Mouse (Mus musculus): Measurements from ENCODE around the gene 2310061I04Rik. TPM values are rescaled to one million over a fixed set of nuclear protein-coding genes. Genes with fewer than 3 reads are reported as not detected.

Gene 2310061I04Rik
- polyA plus RNA-seq, 1 experiment from 2014 or later, result 30.6 TPM

DNA sequence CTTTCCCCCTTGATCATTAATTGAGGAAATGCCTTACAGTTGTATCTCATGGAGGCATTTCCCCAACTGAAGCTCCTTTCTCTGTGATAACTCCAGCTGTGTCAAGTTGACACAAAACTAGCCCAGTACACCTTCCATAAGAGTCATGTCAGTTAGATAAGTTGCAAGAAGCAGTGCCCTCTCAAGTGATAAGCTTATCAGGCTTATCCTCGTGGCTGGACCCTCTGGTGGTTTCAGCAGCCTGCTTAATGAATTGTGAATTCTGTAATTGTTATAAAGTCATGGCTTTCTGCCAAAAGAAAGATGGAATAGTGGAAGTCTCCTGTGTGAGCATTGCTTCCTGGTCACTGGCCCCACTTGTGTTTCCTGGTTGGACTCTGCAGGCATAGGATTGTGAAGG, 30.2 kb upstream of the 2310061I04Rik start:
- Histone ChIP-seq H3K27me3 (replicated peaks; ENCODE audit: control insufficient read depth, insufficient read depth, low read length) (no peaks in the 10 kb centered on the region), H3K9me3 (ENCODE audit: control insufficient read depth, low read length) (no peaks in the 10 kb centered on the region), H3K4me1 (replicated peaks; ENCODE audit: control insufficient read depth, insufficient read depth, low read length) (no peaks in the 10 kb centered on the region), H3K4me3 (ENCODE audit: low read depth, low read length) (no peak overlapping the region), H3K9ac (ENCODE audit: low read length) (no peak overlapping the region), H3K36me3 (ENCODE audit: control insufficient read depth, insufficient read depth, low read length) (peaks cover 85% of the 10 kb centered on the region), H3K27ac (ENCODE audit: low read depth) (no peak overlapping the region), H3K4me2 (ENCODE audit: low read length) (no peak overlapping the region)
- WGBS, result 73% methylated on average over 1 of the region's 1 CpGs
- DNase-seq (ENCODE audit: low spot score) (no peak), ATAC-seq (replicated peaks; ENCODE audit: low FRiP score, low TSS enrichment, low read depth) (no peak)

DNA sequence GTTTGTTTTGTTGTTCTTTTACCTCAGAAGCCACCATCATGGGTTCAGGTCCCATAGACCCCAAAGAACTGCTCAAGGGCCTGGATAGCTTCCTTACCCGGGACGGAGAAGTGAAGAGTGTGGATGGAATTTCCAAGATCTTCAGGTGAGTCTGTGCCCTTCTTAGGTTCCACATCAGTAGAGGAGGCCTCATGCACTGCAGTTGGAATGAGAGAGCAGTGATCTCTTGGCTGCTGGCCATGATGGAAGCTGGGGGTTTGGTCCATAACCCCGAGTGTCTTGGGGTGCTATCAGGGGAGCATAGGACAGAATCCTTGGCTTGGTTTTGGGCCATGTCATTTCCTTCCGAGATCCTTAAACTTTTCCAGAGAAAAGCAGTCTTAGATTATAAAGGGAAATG, 26.1 kb upstream of the 2310061I04Rik start:
- Histone ChIP-seq H3K27me3 (replicated peaks; ENCODE audit: control insufficient read depth, insufficient read depth, low read length) (no peaks in the 10 kb centered on the region), H3K27ac (ENCODE audit: low read depth) (no peak overlapping the region), H3K9me3 (ENCODE audit: control insufficient read depth, low read length) (no peaks in the 10 kb centered on the region), H3K4me3 (ENCODE audit: low read depth, low read length) (no peak overlapping the region), H3K4me1 (replicated peaks; ENCODE audit: control insufficient read depth, insufficient read depth, low read length) (peaks cover 21% of the 10 kb centered on the region), H3K4me2 (ENCODE audit: low read length) (no peak overlapping the region), H3K9ac (ENCODE audit: low read length) (no peak overlapping the region), H3K36me3 (ENCODE audit: control insufficient read depth, insufficient read depth, low read length) (peaks cover 55% of the 10 kb centered on the region)
- 95% methylated on average over 4 of the region's 4 CpGs for WGBS
- ATAC-seq (replicated peaks; ENCODE audit: low FRiP score, low TSS enrichment, low read depth) (no peak), DNase-seq (ENCODE audit: low spot score) (no peak)

DNA sequence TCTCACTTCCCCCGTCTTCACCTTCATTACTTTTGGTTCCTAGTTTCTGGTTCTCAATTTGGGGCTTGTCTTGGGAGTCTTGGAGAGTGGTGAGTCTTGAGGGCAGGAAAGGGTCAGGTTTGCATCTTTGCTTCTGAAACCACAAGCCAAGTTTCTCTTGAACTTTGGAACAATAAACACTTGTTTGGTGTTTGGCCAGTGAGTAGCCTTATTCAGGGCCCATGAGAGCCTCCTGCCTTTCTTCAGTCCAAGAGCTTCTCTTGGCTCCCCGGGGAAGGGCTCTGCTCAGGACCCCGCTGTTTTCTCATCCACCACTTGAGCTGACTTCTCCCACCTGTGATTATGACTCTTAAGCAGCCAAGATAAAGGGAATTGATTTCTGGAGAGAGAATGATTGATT, 25.3 kb upstream of the 2310061I04Rik start:
- Histone ChIP-seq H3K4me3 (ENCODE audit: low read depth, low read length) (no peak overlapping the region), H3K4me1 (replicated peaks; ENCODE audit: control insufficient read depth, insufficient read depth, low read length) (peaks cover 21% of the 10 kb centered on the region), H3K27me3 (replicated peaks; ENCODE audit: control insufficient read depth, insufficient read depth, low read length) (no peaks in the 10 kb centered on the region), H3K27ac (ENCODE audit: low read depth) (no peak overlapping the region), H3K9me3 (ENCODE audit: control insufficient read depth, low read length) (no peaks in the 10 kb centered on the region), H3K36me3 (ENCODE audit: control insufficient read depth, insufficient read depth, low read length) (peaks cover 50% of the 10 kb centered on the region), H3K9ac (ENCODE audit: low read length) (no peak overlapping the region), H3K4me2 (ENCODE audit: low read length) (no peak overlapping the region)
- WGBS, result 88% methylated on average over 3 of the region's 3 CpGs
- ATAC-seq (replicated peaks; ENCODE audit: low FRiP score, low TSS enrichment, low read depth), result no peak
- no peak for DNase-seq (ENCODE audit: low spot score)

- no peak overlapping the region for H3K9ac ChIP-seq (ENCODE audit: low read length)
- H3K9me3 ChIP-seq (ENCODE audit: control insufficient read depth, low read length), result no peaks in the 10 kb centered on the region
- no peak overlapping the region for H3K4me3 ChIP-seq (ENCODE audit: low read depth, low read length)
- no peak overlapping the region for H3K4me2 ChIP-seq (ENCODE audit: low read length)
- no peak overlapping the region for H3K27ac ChIP-seq (ENCODE audit: low read depth)
- peaks cover 48% of the 10 kb centered on the region for H3K36me3 ChIP-seq (ENCODE audit: control insufficient read depth, insufficient read depth, low read length)
- DNase-seq (ENCODE audit: low spot score) (no peak), ATAC-seq (replicated peaks; ENCODE audit: low FRiP score, low TSS enrichment, low read depth) (no peak)
- peaks cover 21% of the 10 kb centered on the region for H3K4me1 ChIP-seq (replicated peaks; ENCODE audit: control insufficient read depth, insufficient read depth, low read length)
- WGBS, result 74% methylated on average over 4 of the region's 4 CpGs
- no peaks in the 10 kb centered on the region for H3K27me3 ChIP-seq (replicated peaks; ENCODE audit: control insufficient read depth, insufficient read depth, low read length)
These were observed 24.5 kb upstream of the 2310061I04Rik start for GRCm38 (mm10) chr17:35921710-35922109.

DNA sequence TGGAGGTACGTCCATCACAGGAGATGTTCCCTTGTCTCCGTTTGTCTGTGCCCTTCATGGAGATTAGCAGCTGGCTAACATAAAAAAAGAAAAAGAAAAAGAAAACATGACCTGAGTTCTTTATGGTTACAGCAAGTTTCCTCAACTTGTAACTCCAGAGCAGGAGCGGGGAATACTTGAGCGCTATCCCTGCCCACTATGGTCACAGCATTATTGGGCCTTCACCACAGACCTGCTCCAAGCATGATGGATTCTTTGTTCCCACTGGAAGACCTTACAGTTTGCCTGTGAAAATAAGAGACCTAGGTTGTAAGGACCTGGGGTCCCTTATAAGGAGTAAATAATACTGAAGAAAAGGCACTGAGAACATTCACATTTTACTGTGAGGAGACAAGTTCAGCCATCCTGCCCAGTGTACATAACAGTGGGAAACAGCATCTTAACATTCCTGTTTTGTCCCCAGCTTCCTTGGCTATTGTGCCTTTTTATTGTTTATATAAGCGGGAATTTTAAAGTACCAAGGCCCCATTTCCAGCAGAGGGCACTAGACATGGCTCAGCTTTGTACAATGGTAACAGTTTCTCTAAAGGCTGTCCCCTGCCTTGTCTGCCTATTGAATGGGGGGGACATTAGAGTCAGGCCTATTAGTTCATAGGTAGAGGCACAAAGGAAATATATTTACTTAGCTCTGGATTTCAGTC, 23.8 kb upstream of the 2310061I04Rik start:
- H3K4me2 ChIP-seq (ENCODE audit: low read length), result no peak overlapping the region; the same call in 1 of the 2 replicates

DNA sequence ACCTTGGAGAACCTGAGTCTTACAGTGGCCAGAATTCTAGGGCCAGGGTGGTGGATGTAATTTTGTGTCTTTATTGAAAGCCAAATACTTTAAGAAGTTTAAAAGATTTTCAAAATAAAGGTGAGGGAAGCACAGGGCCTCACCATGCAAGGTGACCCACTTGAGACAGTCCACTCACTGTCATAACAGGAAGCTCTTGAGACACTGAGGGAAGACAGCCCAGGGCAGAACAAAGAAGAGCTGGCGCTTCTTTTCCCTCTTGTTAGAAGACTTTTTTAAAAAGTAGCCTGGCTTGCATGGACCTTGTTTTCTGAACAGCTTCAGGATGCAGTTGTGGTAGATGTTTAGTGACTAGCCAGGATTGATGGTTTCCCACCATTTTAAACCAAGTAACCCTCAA, 23.2 kb upstream of the 2310061I04Rik start:
- Histone ChIP-seq H3K9me3 (ENCODE audit: control insufficient read depth, low read length) (no peaks in the 10 kb centered on the region), H3K27me3 (replicated peaks; ENCODE audit: control insufficient read depth, insufficient read depth, low read length) (no peaks in the 10 kb centered on the region), H3K4me3 (ENCODE audit: low read depth, low read length) (no peak overlapping the region), H3K4me1 (replicated peaks; ENCODE audit: control insufficient read depth, insufficient read depth, low read length) (peaks cover 24% of the 10 kb centered on the region), H3K27ac (ENCODE audit: low read depth) (peak overlapping the region; percentile 99), H3K36me3 (ENCODE audit: control insufficient read depth, insufficient read depth, low read length) (peaks cover 35% of the 10 kb centered on the region), H3K4me2 (ENCODE audit: low read length) (peak overlapping the region; percentile 90; the same call in 1 of the 2 replicates), H3K9ac (ENCODE audit: low read length) (peak overlapping the region; percentile 100)
- 50% methylated on average over 1 of the region's 1 CpGs for WGBS
- ATAC-seq (replicated peaks; ENCODE audit: low FRiP score, low TSS enrichment, low read depth) (no peak), DNase-seq (ENCODE audit: low spot score) (no peak)

More for the DNA sequence above, 23.8 kb upstream of the 2310061I04Rik start:
- Histone ChIP-seq H3K27me3 (replicated peaks; ENCODE audit: control insufficient read depth, insufficient read depth, low read length) (no peaks in the 10 kb centered on the region), H3K36me3 (ENCODE audit: control insufficient read depth, insufficient read depth, low read length) (peaks cover 41% of the 10 kb centered on the region), H3K4me3 (ENCODE audit: low read depth, low read length) (no peak overlapping the region), H3K4me1 (replicated peaks; ENCODE audit: control insufficient read depth, insufficient read depth, low read length) (peaks cover 21% of the 10 kb centered on the region), H3K27ac (ENCODE audit: low read depth) (peak overlapping the region; percentile 99), H3K9me3 (ENCODE audit: control insufficient read depth, low read length) (no peaks in the 10 kb centered on the region), H3K9ac (ENCODE audit: low read length) (no peak overlapping the region)
- 70% methylated on average over 5 of the region's 5 CpGs for WGBS
- ATAC-seq (replicated peaks; ENCODE audit: low FRiP score, low TSS enrichment, low read depth) (no peak), DNase-seq (ENCODE audit: low spot score) (no peak)

- Histone ChIP-seq H3K4me1 (replicated peaks; ENCODE audit: control insufficient read depth, insufficient read depth, low read length) (peaks cover 28% of the 10 kb centered on the region), H3K27ac (ENCODE audit: low read depth) (peak overlapping the region; percentile 99), H3K27me3 (replicated peaks; ENCODE audit: control insufficient read depth, insufficient read depth, low read length) (no peaks in the 10 kb centered on the region), H3K4me3 (ENCODE audit: low read depth, low read length) (peak overlapping the region; percentile 60), H3K4me2 (ENCODE audit: low read length) (peak overlapping the region; percentile 90), H3K36me3 (ENCODE audit: control insufficient read depth, insufficient read depth, low read length) (peaks cover 30% of the 10 kb centered on the region), H3K9me3 (ENCODE audit: control insufficient read depth, low read length) (no peaks in the 10 kb centered on the region), H3K9ac (ENCODE audit: low read length) (peak overlapping the region; percentile 100)
- 46% methylated on average over 6 of the region's 6 CpGs for WGBS
- DNase-seq (ENCODE audit: low spot score), result no peak
- ATAC-seq (replicated peaks; ENCODE audit: low FRiP score, low TSS enrichment, low read depth), result no peak
These were observed 22.7 kb upstream of the 2310061I04Rik start for GRCm38 (mm10) chr17:35919864-35920301.

GRCm38 (mm10) chr17:35919060-35919715, 22.0 kb upstream of the 2310061I04Rik start:
- Histone ChIP-seq H3K9me3 (ENCODE audit: control insufficient read depth, low read length) (no peaks in the 10 kb centered on the region), H3K4me1 (replicated peaks; ENCODE audit: control insufficient read depth, insufficient read depth, low read length) (peaks cover 28% of the 10 kb centered on the region), H3K36me3 (ENCODE audit: control insufficient read depth, insufficient read depth, low read length) (peaks cover 26% of the 10 kb centered on the region), H3K4me2 (ENCODE audit: low read length) (peak overlapping the region; percentile 90), H3K27ac (ENCODE audit: low read depth) (peak overlapping the region; percentile 99), H3K27me3 (replicated peaks; ENCODE audit: control insufficient read depth, insufficient read depth, low read length) (no peaks in the 10 kb centered on the region), H3K9ac (ENCODE audit: low read length) (peak overlapping the region; percentile 100), H3K4me3 (ENCODE audit: low read depth, low read length) (peak overlapping the region; percentile 60)
- 12% methylated on average over 7 of the region's 7 CpGs for WGBS
- peak; percentile 18; the same call in 1 of the 2 replicates for ATAC-seq (replicated peaks; ENCODE audit: low FRiP score, low TSS enrichment, low read depth)
- peak; percentile 91 for DNase-seq (ENCODE audit: low spot score)
